In genomic region chr8:108387160-108387912, GRCm38 (mm10) we compare ENCODE assay signal across 8 mouse cellular contexts.
DNase-seq lines count a peak whose midpoint lies in the region; ATAC-seq lines count a peak whose summit lies in the region.

No protein-coding gene starts in this region.

- H3K4me3 ChIP-seq in heart, embryonic 10.5 days = no peak overlapping the region
- H3K4me3 ChIP-seq in kidney, embryonic 15.5 days (replicated peaks) = no peak overlapping the region
- no peak overlapping the region for H3K4me3 ChIP-seq in stomach, embryonic 16.5 days (replicated peaks; ENCODE audit: low read length)

- no peak overlapping the region for H3K9ac ChIP-seq in kidney, embryonic 15.5 days
- H3K9ac ChIP-seq in stomach, embryonic 16.5 days (ENCODE audit: low read length) = 0 out of 2 replicates have a peak overlapping the region, but pooled peaks have one; percentile 42

- peak; percentile 5 to 20 for DNase-seq in monocyte, adult 2 months (ENCODE audit: low read depth in 1 of 2, low spot score in 2 of 2)
- peak; percentile 41 for DNase-seq in embryo, embryonic 9.5 days (ENCODE audit: extremely low spot score)
- DNase-seq in heart, embryonic 10.5 days (ENCODE audit: low spot score) = no peak
- DNase-seq in lung, postnatal 14 days = peak; percentile 48
- DNase-seq in c-Kit-positive CD71-positive TER-119-positive erythroid progenitor cells, embryonic 14.5 days (ENCODE audit: low spot score) = no peak

- no peaks in the 10 kb centered on the region for H3K9me3 ChIP-seq in heart, embryonic 10.5 days
- no peaks in the 10 kb centered on the region for H3K9me3 ChIP-seq in kidney, embryonic 15.5 days (replicated peaks)
- no peaks in the 10 kb centered on the region for H3K9me3 ChIP-seq in stomach, embryonic 16.5 days (replicated peaks; ENCODE audit: control insufficient read depth, low read length)

- peak overlapping the region; percentile 59; the same call in 1 of the 2 replicates for H3K27ac ChIP-seq in heart, embryonic 10.5 days
- no peak overlapping the region for H3K27ac ChIP-seq in kidney, embryonic 15.5 days
- peak overlapping the region; percentile 7; the same call in 1 of the 2 replicates for H3K27ac ChIP-seq in stomach, embryonic 16.5 days (ENCODE audit: low read length)

- H3K4me2 ChIP-seq in kidney, embryonic 15.5 days = peak overlapping the region; percentile 2
- peak overlapping the region; percentile 30 for H3K4me2 ChIP-seq in stomach, embryonic 16.5 days (ENCODE audit: low read depth, low read length)

- 49% methylated on average over 22 of the region's 22 CpGs for WGBS in heart, embryonic 10.5 days
- 45% methylated on average over 22 of the region's 22 CpGs for WGBS in kidney, embryonic 15.5 days
- 39% methylated on average over 22 of the region's 22 CpGs for WGBS in stomach, embryonic 16.5 days

- peaks cover 7% of the 10 kb centered on the region; the same call in 1 of the 2 replicates for H3K4me1 ChIP-seq in heart, embryonic 10.5 days
- peaks cover 18% of the 10 kb centered on the region for H3K4me1 ChIP-seq in kidney, embryonic 15.5 days
- H3K4me1 ChIP-seq in stomach, embryonic 16.5 days (ENCODE audit: control insufficient read depth, insufficient read depth, low read length) = peaks cover 15% of the 10 kb centered on the region

- no peaks in the 10 kb centered on the region for H3K36me3 ChIP-seq in heart, embryonic 10.5 days
- no peaks in the 10 kb centered on the region for H3K36me3 ChIP-seq in kidney, embryonic 15.5 days
- no peaks in the 10 kb centered on the region for H3K36me3 ChIP-seq in stomach, embryonic 16.5 days (ENCODE audit: control insufficient read depth, insufficient read depth, low read length)

- no peak for ATAC-seq in monocyte, adult 5-6 weeks (replicated peaks; ENCODE audit: insufficient number of reproducible peaks, low FRiP score, low TSS enrichment, poor library complexity, severe bottlenecking)
- ATAC-seq in kidney, embryonic 15.5 days (replicated peaks; ENCODE audit: low FRiP score) = no peak
- no peak for ATAC-seq in stomach, embryonic 16.5 days (ENCODE audit: insufficient read depth, low FRiP score)

- no peaks in the 10 kb centered on the region for H3K27me3 ChIP-seq in heart, embryonic 10.5 days (ENCODE audit: insufficient read depth, poor library complexity, severe bottlenecking)
- H3K27me3 ChIP-seq in kidney, embryonic 15.5 days = no peaks in the 10 kb centered on the region
- no peaks in the 10 kb centered on the region for H3K27me3 ChIP-seq in stomach, embryonic 16.5 days (ENCODE audit: control insufficient read depth, insufficient read depth, low read length)

Comparison
In these comparisons a context has a peak if more than half of its experiments do, and no peak if none do; other contexts are left out.
1. DNase-seq: peak in monocyte, adult 2 months (2 of 2), embryo, embryonic 9.5 days (single experiment) and lung, postnatal 14 days (single experiment); none in heart, embryonic 10.5 days (single experiment) and c-Kit-positive CD71-positive TER-119-positive erythroid progenitor cells, embryonic 14.5 days (single experiment).